Mouse (Mus musculus) heart, embryonic 10.5 days (tissue): ENCODE data around the gene Tssc4. TPM values are rescaled to one million over a fixed set of nuclear protein-coding genes. Genes with fewer than 3 reads are reported as not detected.

Experiments used
- DNase-seq: peaks from one replicate; pipeline ENCODE4 v3.0.0-alpha.2; 2017; ENCODE audit warnings: low spot score
- H3K27ac ChIP-seq: fragments of 300-500 bp; sonication (generic); 2 replicates; pipeline ENCODE4 v1.5.1; 2016; ENCODE audit warnings: mild to moderate bottlenecking
- H3K27me3 ChIP-seq: fragments of 300-500 bp; sonication (generic); 2 replicates; pipeline ENCODE4 v1.6.1; 2016; ENCODE audit warnings: mild to moderate bottlenecking; ENCODE audit not compliant: poor library complexity, insufficient read depth, severe bottlenecking
- H3K36me3 ChIP-seq: fragments of 300-500 bp; sonication (generic); 2 replicates; pipeline ENCODE4 v1.6.1; 2016; ENCODE audit warnings: mild to moderate bottlenecking, moderate library complexity
- H3K4me1 ChIP-seq: fragments of 300-500 bp; sonication (generic); 2 replicates; pipeline ENCODE4 v1.6.1; 2016; ENCODE audit warnings: mild to moderate bottlenecking
- H3K4me3 ChIP-seq: fragments of 300-500 bp; sonication (generic); 2 replicates; pipeline ENCODE4 v1.5.1; 2016; ENCODE audit warnings: mild to moderate bottlenecking, moderate library complexity
- H3K9me3 ChIP-seq: fragments of 300-500 bp; sonication (generic); 2 replicates; pipeline ENCODE4 v1.6.1; 2016; ENCODE audit warnings: mild to moderate bottlenecking, moderate library complexity
- WGBS: fragments of 180-500 bp; shearing (Covaris S2); methylation state at CpG from one replicate; pipeline ENCODE4 v1.1.7; 2016; 5-methylcytosine and 5-hydroxymethylcytosine counted together
- polyA plus RNA-seq: library from polyadenylated mRNA; unstranded; fragments of >200 nt; fragmentation: Nextera tagmentation; extraction: Ambion mirVana; gene quantifications from 2 replicates; pipeline ENCODE4 v1.2.1, GENCODE M21; 2016

Gene Tssc4
- polyA plus RNA-seq = 78.0 and 99.5 TPM in 2 replicates

GRCm38 (mm10) chr7:143068882-143069591 lies at the start of gene Tssc4:
Gene Tssc4 (plus strand): TSS chr7:143069249.
- Histone ChIP-seq H3K27ac (peak within 1 kb of the TSS; percentile 91), H3K27me3 (peaks cover 4% of the 10 kb centered on the region; the same call in 1 of the 2 replicates), H3K4me3 (peak within 1 kb of the TSS; percentile 70), H3K9me3 (no peaks in the 10 kb centered on the region), H3K36me3 (peaks cover 60% of the 10 kb centered on the region), H3K4me1 (peaks cover 35% of the 10 kb centered on the region)
- peak; percentile 100 for DNase-seq
- WGBS = under 1% methylated on average over 51 of the region's 51 CpGs

- 0 out of 2 replicates have a peak, but pooled peaks cover 2% of the 10 kb centered on the region for H3K36me3 ChIP-seq
- DNase-seq = no peak
- H3K27me3 ChIP-seq = no peaks in the 10 kb centered on the region
- H3K4me1 ChIP-seq = peaks cover 28% of the 10 kb centered on the region
- H3K9me3 ChIP-seq = no peaks in the 10 kb centered on the region
- H3K27ac ChIP-seq = no peak overlapping the region
- H3K4me3 ChIP-seq = no peak overlapping the region
Measured at GRCm38 (mm10) chr7:143020040-143020439, 49.0 kb upstream of the Tssc4 start.

GRCm38 (mm10) chr7:143020764-143021163 lies 48.3 kb upstream of the Tssc4 start:
- Histone ChIP-seq H3K27me3 (no peaks in the 10 kb centered on the region), H3K9me3 (no peaks in the 10 kb centered on the region), H3K4me1 (peaks cover 21% of the 10 kb centered on the region), H3K27ac (no peak overlapping the region), H3K4me3 (no peak overlapping the region), H3K36me3 (peaks cover 5% of the 10 kb centered on the region; the same call in 1 of the 2 replicates)
- DNase-seq = no peak
- WGBS = 69% methylated on average over 3 of the region's 3 CpGs

- peaks cover 5% of the 10 kb centered on the region; the same call in 1 of the 2 replicates for H3K36me3 ChIP-seq
- no peak overlapping the region for H3K4me3 ChIP-seq
- no peaks in the 10 kb centered on the region for H3K27me3 ChIP-seq
- H3K9me3 ChIP-seq = no peaks in the 10 kb centered on the region
- WGBS = 57% methylated on average over 5 of the region's 5 CpGs
- no peak for DNase-seq
- H3K4me1 ChIP-seq = peaks cover 13% of the 10 kb centered on the region
- H3K27ac ChIP-seq = no peak overlapping the region
Measured at GRCm38 (mm10) chr7:143021356-143022164, 47.5 kb upstream of the Tssc4 start.

- Histone ChIP-seq H3K9me3 (no peaks in the 10 kb centered on the region), H3K4me1 (peaks cover 8% of the 10 kb centered on the region; the same call in 1 of the 2 replicates), H3K27me3 (no peaks in the 10 kb centered on the region), H3K36me3 (peaks cover 5% of the 10 kb centered on the region; the same call in 1 of the 2 replicates), H3K27ac (no peak overlapping the region), H3K4me3 (no peak overlapping the region)
- WGBS = 93% methylated on average over 2 of the region's 2 CpGs
- DNase-seq = no peak
Measured at GRCm38 (mm10) chr7:143023499-143023898, 45.5 kb upstream of the Tssc4 start.

DNA sequence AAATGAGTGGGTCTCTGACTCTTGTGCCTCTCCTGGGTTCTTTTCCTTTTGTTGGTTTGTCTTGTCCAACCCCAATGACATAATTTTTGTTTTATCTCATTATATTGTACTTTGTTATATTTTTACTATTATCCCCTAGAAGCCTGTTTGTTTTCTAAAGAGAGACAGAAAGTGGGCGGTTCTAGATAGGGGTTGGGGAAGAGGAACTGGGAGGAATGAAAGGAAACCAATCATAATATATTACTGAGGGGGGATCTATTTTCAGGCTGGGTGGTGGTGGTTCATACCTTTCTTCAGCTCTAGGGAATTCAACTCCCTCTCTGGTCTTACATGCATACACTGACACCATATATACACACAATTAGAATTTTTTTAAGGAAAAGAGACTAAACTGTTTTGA lies 44.8 kb upstream of the Tssc4 start:
- no peak for DNase-seq
- 82% methylated on average over 1 of the region's 1 CpGs for WGBS
- no peaks in the 10 kb centered on the region for H3K9me3 ChIP-seq
- H3K36me3 ChIP-seq = peaks cover 5% of the 10 kb centered on the region; the same call in 1 of the 2 replicates
- no peak overlapping the region for H3K4me3 ChIP-seq
- H3K4me1 ChIP-seq = peaks cover 8% of the 10 kb centered on the region; the same call in 1 of the 2 replicates
- no peak overlapping the region for H3K27ac ChIP-seq
- H3K27me3 ChIP-seq = no peaks in the 10 kb centered on the region

- Histone ChIP-seq H3K4me1 (peaks cover 8% of the 10 kb centered on the region; the same call in 1 of the 2 replicates), H3K4me3 (no peak overlapping the region), H3K27ac (no peak overlapping the region), H3K27me3 (no peaks in the 10 kb centered on the region), H3K9me3 (no peaks in the 10 kb centered on the region), H3K36me3 (peaks cover 5% of the 10 kb centered on the region; the same call in 1 of the 2 replicates)
- WGBS = 86% methylated on average over 3 of the region's 3 CpGs
- DNase-seq = no peak
Measured at GRCm38 (mm10) chr7:143025496-143025895, 43.6 kb upstream of the Tssc4 start.

GRCm38 (mm10) chr7:143027196-143027595 lies 41.9 kb upstream of the Tssc4 start:
- Histone ChIP-seq H3K4me3 (no peak overlapping the region), H3K36me3 (peaks cover 5% of the 10 kb centered on the region; the same call in 1 of the 2 replicates), H3K9me3 (no peaks in the 10 kb centered on the region), H3K27ac (no peak overlapping the region), H3K4me1 (peaks cover 8% of the 10 kb centered on the region; the same call in 1 of the 2 replicates), H3K27me3 (no peaks in the 10 kb centered on the region)
- WGBS = 92% methylated on average over 4 of the region's 4 CpGs
- DNase-seq = no peak

- Histone ChIP-seq H3K27ac (no peak overlapping the region), H3K4me1 (peaks cover 8% of the 10 kb centered on the region; the same call in 1 of the 2 replicates)
- WGBS = 75% methylated on average over 1 of the region's 1 CpGs
Measured at GRCm38 (mm10) chr7:143031816-143032215, 37.2 kb upstream of the Tssc4 start.

GRCm38 (mm10) chr7:143033581-143033980 lies 35.5 kb upstream of the Tssc4 start:
- DNase-seq = no peak
- Histone ChIP-seq H3K9me3 (no peaks in the 10 kb centered on the region), H3K27ac (no peak overlapping the region), H3K4me3 (no peak overlapping the region), H3K4me1 (no peaks in the 10 kb centered on the region), H3K27me3 (no peaks in the 10 kb centered on the region), H3K36me3 (peaks cover 9% of the 10 kb centered on the region; the same call in 1 of the 2 replicates)
- 86% methylated on average over 4 of the region's 4 CpGs for WGBS

More at GRCm38 (mm10) chr7:143031816-143032215, 37.2 kb upstream of the Tssc4 start:
- no peaks in the 10 kb centered on the region for H3K27me3 ChIP-seq
- H3K9me3 ChIP-seq = no peaks in the 10 kb centered on the region
- peaks cover 9% of the 10 kb centered on the region; the same call in 1 of the 2 replicates for H3K36me3 ChIP-seq
- H3K4me3 ChIP-seq = no peak overlapping the region
- no peak for DNase-seq

- H3K27me3 ChIP-seq = no peaks in the 10 kb centered on the region
- 90% methylated on average over 2 of the region's 2 CpGs for WGBS
- H3K4me3 ChIP-seq = no peak overlapping the region
- H3K9me3 ChIP-seq = no peaks in the 10 kb centered on the region
- no peak for DNase-seq
- H3K36me3 ChIP-seq = peaks cover 9% of the 10 kb centered on the region; the same call in 1 of the 2 replicates
- no peaks in the 10 kb centered on the region for H3K4me1 ChIP-seq
- no peak overlapping the region for H3K27ac ChIP-seq
Measured at GRCm38 (mm10) chr7:143034112-143034511, 34.9 kb upstream of the Tssc4 start.

GRCm38 (mm10) chr7:143034519-143035450 lies 34.3 kb upstream of the Tssc4 start:
- 86% methylated on average over 8 of the region's 8 CpGs for WGBS
- no peak overlapping the region for H3K27ac ChIP-seq
- H3K4me1 ChIP-seq = no peaks in the 10 kb centered on the region
- no peak overlapping the region for H3K4me3 ChIP-seq
- no peak for DNase-seq
- no peaks in the 10 kb centered on the region for H3K9me3 ChIP-seq
- H3K27me3 ChIP-seq = no peaks in the 10 kb centered on the region
- H3K36me3 ChIP-seq = peaks cover 9% of the 10 kb centered on the region; the same call in 1 of the 2 replicates
